Mouse (Mus musculus) heart, postnatal 0 days (tissue): ENCODE measurements around the gene Chd2. TPM values are rescaled to one million over a fixed set of nuclear protein-coding genes. Genes with fewer than 3 reads are reported as not detected.

Experiments used
- ATAC-seq: fragments of 200-750 bp; cut with Nextera tagmentation; 2 replicates; pipeline ENCODE4 v1.8.0; 2017; ENCODE audit warnings: low read depth, moderate number of reproducible peaks, moderate library complexity; ENCODE audit not compliant: insufficient read depth
- DNase-seq: peaks from one replicate; pipeline ENCODE4 v3.0.0-alpha.2; 2016; ENCODE audit warnings: low spot score
- H3K27ac ChIP-seq: fragments of 300-500 bp; sonication (generic); 2 replicates; pipeline ENCODE4 v1.5.1; 2014; ENCODE audit warnings: low read depth, mild to moderate bottlenecking
- H3K27me3 ChIP-seq: fragments of 300-500 bp; sonication (generic); 2 replicates; pipeline ENCODE4 v1.6.1; 2014; ENCODE audit warnings: low read length, mixed read lengths; ENCODE audit not compliant: control insufficient read depth, insufficient read depth
- H3K36me3 ChIP-seq: fragments of 300-500 bp; sonication (generic); replicated peaks from 2 replicates; pipeline ENCODE4 v1.6.1; 2014; ENCODE audit warnings: low read length, mixed read lengths; ENCODE audit not compliant: control insufficient read depth, insufficient read depth
- H3K4me1 ChIP-seq: fragments of 300-500 bp; sonication (generic); 2 replicates; pipeline ENCODE4 v1.6.1; 2014; ENCODE audit warnings: antibody characterized with exemption; ENCODE audit not compliant: control insufficient read depth, insufficient read depth
- H3K4me2 ChIP-seq: fragments of 300-500 bp; sonication (generic); 2 replicates; pipeline ENCODE4 v1.6.1; 2014; ENCODE audit warnings: low read depth, mild to moderate bottlenecking, low read length, moderate library complexity
- H3K4me3 ChIP-seq: fragments of 300-500 bp; sonication (generic); 2 replicates; pipeline ENCODE4 v1.5.1; 2014; ENCODE audit warnings: low read depth, low read length
- H3K9ac ChIP-seq: fragments of 300-500 bp; sonication (generic); replicated peaks from 2 replicates; pipeline ENCODE4 v1.6.1; 2014; ENCODE audit warnings: low read depth, low read length, mixed read lengths
- H3K9me3 ChIP-seq: fragments of 300-500 bp; sonication (generic); replicated peaks from 2 replicates; pipeline ENCODE4 v1.6.1; 2016; ENCODE audit warnings: low read length; ENCODE audit not compliant: control insufficient read depth
- CTCF ChIP-seq: IDR thresholded peaks from 2 replicates; pipeline ENCODE4 v1.5.1; 2016; ENCODE audit warnings: antibody characterized with exemption, control low read depth, low read depth
- EP300 ChIP-seq: IDR thresholded peaks from 2 replicates; pipeline ENCODE4 v1.6.1; 2016; ENCODE audit warnings: antibody characterized with exemption, low read depth
- WGBS: fragments of 180-500 bp; shearing (Covaris S2); extraction: QIAGEN DNeasy Blood & Tissue Kit; methylation state at CpG from one replicate; pipeline ENCODE4 v1.1.7; 2014; 5-methylcytosine and 5-hydroxymethylcytosine counted together
- polyA plus RNA-seq: library from polyadenylated mRNA; unstranded; fragments of >200 nt; fragmentation: Nextera tagmentation; extraction: Ambion mirVana; gene quantifications from 2 replicates; pipeline ENCODE4 v1.2.1, GENCODE M21; 2015
- total RNA-seq: library from RNA; depleted of rRNA; stranded (reverse); fragments of >200 nt; gene quantifications from 2 replicates; pipeline ENCODE4 v1.2.3, GENCODE M21; 2014; ENCODE audit warnings: low replicate concordance

The Chd2 gene
- total and polyA plus RNA-seq, 2 experiments from 2014 or later = 31.1 to 65.5 TPM

DNA sequence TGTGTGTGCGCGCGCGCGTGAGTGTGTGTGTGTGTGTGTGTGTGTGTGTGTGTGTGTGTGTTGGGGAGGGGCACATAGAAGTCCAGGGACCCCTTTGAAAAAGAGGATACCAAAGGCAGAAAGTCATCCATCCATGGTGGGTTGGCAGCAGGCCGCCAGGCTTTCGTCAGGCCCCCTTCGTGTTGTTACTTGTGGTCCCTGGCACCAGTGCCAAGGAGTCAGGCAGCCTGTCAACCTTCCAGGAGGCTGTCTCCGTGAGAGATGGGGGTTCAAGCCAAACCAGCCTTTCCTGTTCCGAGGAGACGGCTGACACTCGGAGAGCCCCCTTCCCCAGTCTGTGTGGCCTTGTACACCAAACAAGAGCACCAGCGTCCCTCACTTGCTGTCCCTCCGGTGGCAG is 127.4 kb downstream of the Chd2 start:
- Histone ChIP-seq H3K27ac (no peak overlapping the region), H3K9me3 (no peaks in the 10 kb centered on the region), H3K4me1 (peaks cover 12% of the 10 kb centered on the region), H3K9ac (no peak overlapping the region), H3K4me3 (no peak overlapping the region), H3K27me3 (no peaks in the 10 kb centered on the region), H3K36me3 (peaks cover 19% of the 10 kb centered on the region), H3K4me2 (no peak overlapping the region)
- ATAC-seq (no peak), DNase-seq (no peak)
- WGBS = 90% methylated on average over 12 of the region's 14 CpGs
- TF ChIP-seq CTCF (no peak), EP300 (no peak)

DNA sequence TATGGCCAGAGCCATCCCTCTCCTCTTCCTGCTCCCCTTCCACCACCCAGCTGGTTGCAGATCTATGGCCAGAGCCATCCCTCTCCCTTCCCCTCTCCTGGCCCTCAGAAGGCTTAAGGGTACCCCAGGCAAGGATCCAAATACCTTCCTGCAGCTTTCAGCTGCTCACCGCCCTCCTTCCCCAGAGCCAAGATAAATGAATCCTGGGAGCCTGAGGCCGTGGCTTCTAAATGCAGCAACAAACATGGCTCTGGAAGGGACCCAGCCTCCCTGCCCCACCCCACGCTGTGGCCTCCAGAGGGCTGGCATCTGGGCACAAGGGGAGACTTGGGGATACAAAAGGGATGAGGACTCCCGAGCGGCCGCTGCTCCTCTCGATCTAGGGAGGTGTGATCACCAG is 129.2 kb downstream of the Chd2 start:
- Histone ChIP-seq H3K4me3 (no peak overlapping the region), H3K9ac (no peak overlapping the region), H3K4me1 (peaks cover 12% of the 10 kb centered on the region), H3K36me3 (peaks cover 14% of the 10 kb centered on the region), H3K9me3 (no peaks in the 10 kb centered on the region), H3K4me2 (no peak overlapping the region), H3K27ac (peak overlapping the region; percentile 35; the same call in 1 of the 2 replicates), H3K27me3 (no peaks in the 10 kb centered on the region)
- TF ChIP-seq EP300 (no peak), CTCF (no peak)
- DNase-seq (no peak), ATAC-seq (peak; percentile 39)
- 50% methylated on average over 7 of the region's 7 CpGs for WGBS

GRCm38 (mm10) chr7:73411986-73412385 is 129.6 kb downstream of the Chd2 start:
- TF ChIP-seq EP300 (no peak), CTCF (no peak)
- DNase-seq (no peak), ATAC-seq (no peak)
- Histone ChIP-seq H3K9ac (no peak overlapping the region), H3K36me3 (peaks cover 13% of the 10 kb centered on the region), H3K27me3 (no peaks in the 10 kb centered on the region), H3K27ac (peak overlapping the region; percentile 35; the same call in 1 of the 2 replicates), H3K4me2 (no peak overlapping the region), H3K4me1 (peaks cover 12% of the 10 kb centered on the region), H3K4me3 (no peak overlapping the region), H3K9me3 (no peaks in the 10 kb centered on the region)
- 82% methylated on average over 4 of the region's 4 CpGs for WGBS

DNA sequence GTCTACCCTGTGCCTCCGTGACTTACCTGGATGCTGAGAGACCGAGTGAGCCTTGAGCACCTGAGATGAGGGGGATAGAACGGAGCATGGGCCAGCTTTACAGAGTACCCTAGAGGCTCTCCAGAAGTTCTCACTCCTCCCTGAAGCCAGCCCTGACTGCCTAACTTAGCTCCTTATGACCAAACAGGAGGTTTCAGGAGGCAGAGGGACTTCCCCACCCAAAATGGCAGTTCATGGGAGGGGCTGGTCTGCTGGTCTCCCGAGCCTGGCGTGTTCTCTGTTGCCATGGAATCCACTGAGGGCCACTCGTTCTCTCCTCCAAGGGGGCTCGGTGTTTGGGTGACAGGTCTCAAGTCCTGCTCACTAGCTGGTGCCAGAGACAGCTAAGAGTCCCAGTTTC is 130.1 kb downstream of the Chd2 start:
- TF ChIP-seq EP300 = no peak
- Histone ChIP-seq H3K4me3 (no peak overlapping the region), H3K9me3 (no peaks in the 10 kb centered on the region), H3K4me2 (no peak overlapping the region), H3K27me3 (no peaks in the 10 kb centered on the region), H3K9ac (no peak overlapping the region), H3K36me3 (peaks cover 13% of the 10 kb centered on the region), H3K4me1 (peaks cover 12% of the 10 kb centered on the region), H3K27ac (no peak overlapping the region)
- DNase-seq (no peak), ATAC-seq (no peak)
- 73% methylated on average over 7 of the region's 7 CpGs for WGBS

GRCm38 (mm10) chr7:73405550-73405949 is 136.1 kb downstream of the Chd2 start:
- Histone ChIP-seq H3K9ac (no peak overlapping the region), H3K4me3 (no peak overlapping the region), H3K27ac (no peak overlapping the region), H3K27me3 (peaks cover 9% of the 10 kb centered on the region; the same call in 1 of the 2 replicates), H3K36me3 (peaks cover 9% of the 10 kb centered on the region), H3K4me1 (0 out of 2 replicates have a peak, but pooled peaks cover 3% of the 10 kb centered on the region), H3K4me2 (no peak overlapping the region), H3K9me3 (no peaks in the 10 kb centered on the region)
- ATAC-seq = no peak
- no peak for DNase-seq
- no peak for TF ChIP-seq EP300
- TF ChIP-seq CTCF = no peak
- 79% methylated on average over 11 of the region's 11 CpGs for WGBS

DNA sequence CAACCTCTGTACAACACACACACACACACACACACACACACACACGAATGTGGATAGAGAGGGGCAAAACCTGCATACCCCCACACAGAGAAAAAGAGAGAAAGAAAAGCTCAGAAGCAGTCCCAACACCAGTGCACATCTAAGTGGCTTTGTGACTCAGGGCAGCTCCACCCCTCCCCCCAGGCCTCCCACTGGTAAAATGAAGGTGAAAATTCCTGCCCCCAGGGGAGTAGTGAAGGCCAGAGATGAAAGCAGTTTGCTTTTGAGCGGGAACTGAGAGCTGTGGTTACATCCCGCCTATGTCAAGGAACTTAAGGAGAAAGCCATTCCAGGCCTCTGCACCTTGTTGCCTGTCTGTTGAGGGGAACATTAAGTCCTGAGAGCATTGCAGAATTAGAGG is 138.1 kb downstream of the Chd2 start:
- Histone ChIP-seq H3K36me3 (no peaks in the 10 kb centered on the region), H3K4me2 (no peak overlapping the region), H3K9me3 (no peaks in the 10 kb centered on the region), H3K27me3 (peaks cover 21% of the 10 kb centered on the region), H3K4me3 (no peak overlapping the region), H3K4me1 (peaks cover 13% of the 10 kb centered on the region), H3K9ac (no peak overlapping the region), H3K27ac (no peak overlapping the region)
- ATAC-seq (no peak), DNase-seq (no peak)
- no peak for TF ChIP-seq CTCF
- no peak for TF ChIP-seq EP300
- WGBS = 63% methylated on average over 3 of the region's 3 CpGs
